Mouse (Mus musculus): ENCODE data around the gene Cyp4b1. TPM values are rescaled to one million over a fixed set of nuclear protein-coding genes. Genes with fewer than 3 reads are reported as not detected.
"Not testable (repeated sequence)": the region's sequence is repeated elsewhere in the genome, so short reads cannot be mapped to it uniquely, and the experiment has no call there.

The Cyp4b1 gene
- polyA plus RNA-seq, 1 experiment from 2014 or later: 1.0 TPM

- WGBS: 49% methylated on average over 5 of the region's 5 CpGs
- no peak overlapping the region for H3K27ac ChIP-seq
Measured at GRCm38 (mm10) chr4:115642967-115643754, 4.4 kb downstream of the Cyp4b1 start.

GRCm38 (mm10) chr4:115625560-115625959, 22.0 kb downstream of the Cyp4b1 start:
- H3K27ac ChIP-seq, H3K9me3 ChIP-seq, H3K9ac ChIP-seq, H3K4me2 ChIP-seq, H3K4me1 ChIP-seq, H3K4me3 ChIP-seq, H3K27me3 ChIP-seq, H3K36me3 ChIP-seq: not testable (repeated sequence)
- 0 out of 2 replicates have a peak, but pooled peaks have one; percentile 37 for ATAC-seq (ENCODE audit: insufficient number of reproducible peaks, insufficient read depth, low FRiP score, low TSS enrichment, low read depth)
- WGBS: 94% methylated on average over 3 of the region's 3 CpGs

More at GRCm38 (mm10) chr4:115642967-115643754, 4.4 kb downstream of the Cyp4b1 start:
- no peaks in the 10 kb centered on the region for H3K36me3 ChIP-seq
- H3K9me3 ChIP-seq: no peaks in the 10 kb centered on the region
- H3K4me2 ChIP-seq: no peak overlapping the region
- no peaks in the 10 kb centered on the region for H3K4me1 ChIP-seq
- no peak overlapping the region for H3K9ac ChIP-seq
- no peak overlapping the region for H3K4me3 ChIP-seq
- no peaks in the 10 kb centered on the region for H3K27me3 ChIP-seq
- ATAC-seq (ENCODE audit: insufficient number of reproducible peaks, insufficient read depth, low FRiP score, low TSS enrichment, low read depth): no peak

GRCm38 (mm10) chr4:115614005-115614404, 33.5 kb downstream of the Cyp4b1 start:
- no peaks in the 10 kb centered on the region for H3K9me3 ChIP-seq
- no peaks in the 10 kb centered on the region for H3K36me3 ChIP-seq
- H3K27ac ChIP-seq: no peak overlapping the region
- H3K9ac ChIP-seq: no peak overlapping the region
- ATAC-seq (ENCODE audit: insufficient number of reproducible peaks, insufficient read depth, low FRiP score, low TSS enrichment, low read depth): no peak
- H3K4me1 ChIP-seq: no peaks in the 10 kb centered on the region
- H3K4me2 ChIP-seq: no peak overlapping the region
- H3K4me3 ChIP-seq: no peak overlapping the region
- no peaks in the 10 kb centered on the region for H3K27me3 ChIP-seq

GRCm38 (mm10) chr4:115600611-115601010, 46.9 kb downstream of the Cyp4b1 start, which contains the start of gene Cyp4a32:
Gene Cyp4a32 (plus strand): TSS chr4:115600969.
- not testable (repeated sequence) for H3K4me1 ChIP-seq; ATAC-seq (ENCODE audit: insufficient number of reproducible peaks, insufficient read depth, low FRiP score, low TSS enrichment, low read depth); H3K9ac ChIP-seq; H3K4me3 ChIP-seq; H3K27ac ChIP-seq; H3K36me3 ChIP-seq; H3K27me3 ChIP-seq; H3K9me3 ChIP-seq; H3K4me2 ChIP-seq
- WGBS: 88% methylated on average over 8 of the region's 8 CpGs

- Histone ChIP-seq H3K9ac (no peak overlapping the region), H3K27ac (no peak overlapping the region), H3K9me3 (no peaks in the 10 kb centered on the region), H3K4me2 (no peak overlapping the region), H3K4me3 (no peak overlapping the region), H3K36me3 (no peaks in the 10 kb centered on the region), H3K4me1 (no peaks in the 10 kb centered on the region), H3K27me3 (no peaks in the 10 kb centered on the region)
- ATAC-seq (ENCODE audit: insufficient number of reproducible peaks, insufficient read depth, low FRiP score, low TSS enrichment, low read depth): no peak
- 87% methylated on average over 2 of the region's 2 CpGs for WGBS
Measured at GRCm38 (mm10) chr4:115596824-115597336, 50.6 kb downstream of the Cyp4b1 start.

GRCm38 (mm10) chr4:115596357-115596756, 51.2 kb downstream of the Cyp4b1 start:
- no peak overlapping the region for H3K9ac ChIP-seq
- no peak for ATAC-seq (ENCODE audit: insufficient number of reproducible peaks, insufficient read depth, low FRiP score, low TSS enrichment, low read depth)
- 82% methylated on average over 1 of the region's 1 CpGs for WGBS

GRCm38 (mm10) chr4:115583036-115583435, 64.5 kb downstream of the Cyp4b1 start:
- H3K9me3 ChIP-seq: no peaks in the 10 kb centered on the region
- no peak for ATAC-seq (ENCODE audit: insufficient number of reproducible peaks, insufficient read depth, low FRiP score, low TSS enrichment, low read depth)
- no peaks in the 10 kb centered on the region for H3K36me3 ChIP-seq
- no peak overlapping the region for H3K4me3 ChIP-seq
- no peak overlapping the region for H3K4me2 ChIP-seq
- no peak overlapping the region for H3K9ac ChIP-seq
- H3K27ac ChIP-seq: no peak overlapping the region
- H3K4me1 ChIP-seq: no peaks in the 10 kb centered on the region
- H3K27me3 ChIP-seq: no peaks in the 10 kb centered on the region

More at GRCm38 (mm10) chr4:115596357-115596756, 51.2 kb downstream of the Cyp4b1 start:
- Histone ChIP-seq H3K4me2 (no peak overlapping the region), H3K9me3 (no peaks in the 10 kb centered on the region), H3K4me1 (no peaks in the 10 kb centered on the region), H3K27ac (no peak overlapping the region), H3K27me3 (no peaks in the 10 kb centered on the region), H3K4me3 (no peak overlapping the region), H3K36me3 (no peaks in the 10 kb centered on the region)

- H3K36me3 ChIP-seq: no peaks in the 10 kb centered on the region
- H3K9me3 ChIP-seq: no peaks in the 10 kb centered on the region
- no peak overlapping the region for H3K9ac ChIP-seq
- H3K27me3 ChIP-seq: no peaks in the 10 kb centered on the region
- no peaks in the 10 kb centered on the region for H3K4me1 ChIP-seq
- no peak for ATAC-seq (ENCODE audit: insufficient number of reproducible peaks, insufficient read depth, low FRiP score, low TSS enrichment, low read depth)
- H3K4me2 ChIP-seq: no peak overlapping the region
- H3K4me3 ChIP-seq: no peak overlapping the region
- no peak overlapping the region for H3K27ac ChIP-seq
- WGBS: 80% methylated on average over 2 of the region's 2 CpGs
Measured at GRCm38 (mm10) chr4:115575776-115576175, 71.7 kb downstream of the Cyp4b1 start.

- Histone ChIP-seq H3K4me1 (no peaks in the 10 kb centered on the region), H3K4me3 (no peak overlapping the region), H3K27ac (no peak overlapping the region), H3K36me3 (no peaks in the 10 kb centered on the region), H3K9ac (no peak overlapping the region), H3K27me3 (no peaks in the 10 kb centered on the region), H3K9me3 (no peaks in the 10 kb centered on the region), H3K4me2 (no peak overlapping the region)
- ATAC-seq (ENCODE audit: insufficient number of reproducible peaks, insufficient read depth, low FRiP score, low TSS enrichment, low read depth): no peak
- 75% methylated on average over 3 of the region's 3 CpGs for WGBS
Measured at GRCm38 (mm10) chr4:115575255-115575654, 72.3 kb downstream of the Cyp4b1 start.

Other genes starting within 250 kb of the Cyp4b1 start
- gene Cyp4a12b, start 236.1 kb downstream of the Cyp4b1 start, polyA plus RNA-seq (2015; fragmentation: Nextera tagmentation; extraction: Ambion mirVana): 0.34 and 1.1 TPM in 2 replicates
- not detected in 2 replicates for gene Cyp4a30b, start 195.1 kb downstream of the Cyp4b1 start, polyA plus RNA-seq (2015; fragmentation: Nextera tagmentation; extraction: Ambion mirVana)
- gene Cyp4a14, start 151.6 kb downstream of the Cyp4b1 start, polyA plus RNA-seq (2015; fragmentation: Nextera tagmentation; extraction: Ambion mirVana): not detected in 2 replicates
- gene Cyp4a10, start 129.5 kb downstream of the Cyp4b1 start, polyA plus RNA-seq (2015; fragmentation: Nextera tagmentation; extraction: Ambion mirVana): not detected in 2 replicates
- gene Cyp4a31, start 84.1 kb downstream of the Cyp4b1 start, polyA plus RNA-seq (2015; fragmentation: Nextera tagmentation; extraction: Ambion mirVana): not detected in 2 replicates
- not detected in 2 replicates for gene Cyp4a32, start 46.8 kb downstream of the Cyp4b1 start, polyA plus RNA-seq (2015; fragmentation: Nextera tagmentation; extraction: Ambion mirVana)
- gene Efcab14, start 90.0 kb upstream of the Cyp4b1 start, polyA plus RNA-seq (2015; fragmentation: Nextera tagmentation; extraction: Ambion mirVana): 37.4 and 37.9 TPM in 2 replicates
- gene Tex38, start 133.3 kb upstream of the Cyp4b1 start, polyA plus RNA-seq (2015; fragmentation: Nextera tagmentation; extraction: Ambion mirVana): 0.53 TPM in 1 of 2 replicates, not detected in the other
- 56.7 and 60.5 TPM in 2 replicates for gene Atpaf1, start 137.1 kb upstream of the Cyp4b1 start, polyA plus RNA-seq (2015; fragmentation: Nextera tagmentation; extraction: Ambion mirVana)
- gene Mob3c, start 180.4 kb upstream of the Cyp4b1 start, polyA plus RNA-seq (2015; fragmentation: Nextera tagmentation; extraction: Ambion mirVana): 8.7 and 9.8 TPM in 2 replicates
- gene Mknk1, start 191.5 kb upstream of the Cyp4b1 start, polyA plus RNA-seq (2015; fragmentation: Nextera tagmentation; extraction: Ambion mirVana): 25.9 and 32.2 TPM in 2 replicates
- not detected in 2 replicates for gene Kncn, start 236.7 kb upstream of the Cyp4b1 start, polyA plus RNA-seq (2015; fragmentation: Nextera tagmentation; extraction: Ambion mirVana)
- gene 6430628N08Rik, start 242.9 kb upstream of the Cyp4b1 start, polyA plus RNA-seq (2015; fragmentation: Nextera tagmentation; extraction: Ambion mirVana): not detected in 2 replicates

Measured in embryonic facial prominence, embryonic 13.5 days (tissue).